Mouse (Mus musculus) liver, adult 2 months (tissue): ENCODE measurements around the gene Gstm4.

ENCODE experiments used
- CTCF ChIP-seq: fragments of 200-500 bp; IDR thresholded peaks from 2 replicates; pipeline ENCODE4 v1.5.1; 2011; ENCODE audit warnings: low read depth, low read length, control low read depth
- POLR2A ChIP-seq: fragments of 200-500 bp; IDR thresholded peaks from 2 replicates; pipeline ENCODE4 v1.6.1; 2011; ENCODE audit warnings: low read length, control low read depth; ENCODE audit not compliant: insufficient read depth; ENCODE audit errors: extremely low read depth

DNA sequence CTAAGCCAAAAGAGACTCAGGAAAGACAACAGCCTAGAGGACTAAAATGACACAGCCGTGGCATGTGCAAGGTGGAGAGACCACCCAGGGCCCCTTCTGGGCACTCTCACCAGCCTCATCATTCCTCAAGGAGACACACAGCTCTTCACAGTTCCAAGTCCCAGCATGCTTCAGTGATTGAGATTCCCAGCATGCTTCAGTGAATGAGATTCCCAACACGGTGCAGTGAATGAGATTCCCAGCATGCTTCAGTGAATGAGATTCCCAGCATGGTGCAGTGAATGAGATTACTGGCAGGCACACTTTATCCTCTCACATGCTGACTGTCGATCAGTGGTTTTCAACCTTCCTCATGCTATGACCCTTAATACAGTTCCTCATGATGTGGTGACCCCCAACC, 33.1 kb downstream of the Gstm4 start:
- TF ChIP-seq CTCF: no peak
- TF ChIP-seq POLR2A: no peak
